Mouse (Mus musculus) intestine, embryonic 14.5 days (tissue): ENCODE data around the gene Anp32e. TPM values are rescaled to one million over a fixed set of nuclear protein-coding genes. Genes with fewer than 3 reads are reported as not detected.

Source experiments
- ATAC-seq: fragments of 200-750 bp; cut with Nextera tagmentation; replicated peaks from 2 replicates; pipeline ENCODE4 v1.8.0; 2017; ENCODE audit warnings: low read depth, moderate number of reproducible peaks, moderate TSS enrichment, moderate library complexity; ENCODE audit not compliant: low FRiP score, low TSS enrichment
- DNase-seq: peaks from one replicate; pipeline ENCODE4 v3.0.0-alpha.2; 2018; ENCODE audit warnings: low spot score
- H3K27ac ChIP-seq: fragments of 300-500 bp; sonication (generic); 2 replicates; pipeline ENCODE4 v1.5.1; 2014; ENCODE audit warnings: low read depth, mild to moderate bottlenecking, control low read depth
- H3K27me3 ChIP-seq: fragments of 300-500 bp; sonication (generic); replicated peaks from 2 replicates; pipeline ENCODE4 v1.6.1; 2014; ENCODE audit warnings: low read length, control low read depth; ENCODE audit not compliant: control insufficient read depth, insufficient read depth
- H3K36me3 ChIP-seq: fragments of 300-500 bp; sonication (generic); 2 replicates; pipeline ENCODE4 v1.6.1; 2014; ENCODE audit warnings: low read length, control low read depth; ENCODE audit not compliant: control insufficient read depth, insufficient read depth
- H3K4me1 ChIP-seq: fragments of 300-500 bp; sonication (generic); replicated peaks from 2 replicates; pipeline ENCODE4 v1.6.1; 2014; ENCODE audit warnings: low read length, control low read depth, mixed read lengths; ENCODE audit not compliant: control insufficient read depth, insufficient read depth
- H3K4me2 ChIP-seq: fragments of 300-500 bp; sonication (generic); 2 replicates; pipeline ENCODE4 v1.6.1; 2014; ENCODE audit warnings: low read length
- H3K4me3 ChIP-seq: fragments of 300-500 bp; sonication (generic); 2 replicates; pipeline ENCODE4 v1.5.1; 2014; ENCODE audit warnings: low read depth, low read length, control low read depth, mixed read lengths
- H3K9ac ChIP-seq: fragments of 300-500 bp; sonication (generic); 2 replicates; pipeline ENCODE4 v1.6.1; 2014; ENCODE audit warnings: mild to moderate bottlenecking, low read length
- H3K9me3 ChIP-seq: fragments of 300-500 bp; sonication (generic); 2 replicates; pipeline ENCODE4 v1.6.1; 2016; ENCODE audit warnings: low read length, control low read depth; ENCODE audit not compliant: control insufficient read depth
- WGBS: fragments of 180-500 bp; shearing (Covaris S2); extraction: QIAGEN DNeasy Blood & Tissue Kit; methylation state at CpG from one replicate; pipeline ENCODE4 v1.1.7; 2014; 5-methylcytosine and 5-hydroxymethylcytosine counted together
- polyA plus RNA-seq: library from polyadenylated mRNA; unstranded; fragments of >200 nt; fragmentation: Nextera tagmentation; extraction: Ambion mirVana; gene quantifications from 2 replicates; pipeline ENCODE4 v1.2.1, GENCODE M21; 2014

The Anp32e gene
- polyA plus RNA-seq, 1 experiment from 2014 or later: 54.3 TPM

GRCm38 (mm10) chr3:95985209-95986000, 56.4 kb downstream of the Anp32e start:
- H3K4me3 ChIP-seq: peak overlapping the region; percentile 12
- peak overlapping the region; percentile 35 for H3K4me2 ChIP-seq
- H3K9ac ChIP-seq: peak overlapping the region; percentile 5
- WGBS: 4% methylated on average over 12 of the region's 12 CpGs
- H3K27ac ChIP-seq: peak overlapping the region; percentile 92
- ATAC-seq (peak; percentile 93), DNase-seq (peak; percentile 78)
- H3K9me3 ChIP-seq: peaks cover 2% of the 10 kb centered on the region; the same call in 1 of the 2 replicates
- peaks cover 26% of the 10 kb centered on the region for H3K4me1 ChIP-seq
- H3K27me3 ChIP-seq: no peaks in the 10 kb centered on the region
- H3K36me3 ChIP-seq: peaks cover 30% of the 10 kb centered on the region

DNA sequence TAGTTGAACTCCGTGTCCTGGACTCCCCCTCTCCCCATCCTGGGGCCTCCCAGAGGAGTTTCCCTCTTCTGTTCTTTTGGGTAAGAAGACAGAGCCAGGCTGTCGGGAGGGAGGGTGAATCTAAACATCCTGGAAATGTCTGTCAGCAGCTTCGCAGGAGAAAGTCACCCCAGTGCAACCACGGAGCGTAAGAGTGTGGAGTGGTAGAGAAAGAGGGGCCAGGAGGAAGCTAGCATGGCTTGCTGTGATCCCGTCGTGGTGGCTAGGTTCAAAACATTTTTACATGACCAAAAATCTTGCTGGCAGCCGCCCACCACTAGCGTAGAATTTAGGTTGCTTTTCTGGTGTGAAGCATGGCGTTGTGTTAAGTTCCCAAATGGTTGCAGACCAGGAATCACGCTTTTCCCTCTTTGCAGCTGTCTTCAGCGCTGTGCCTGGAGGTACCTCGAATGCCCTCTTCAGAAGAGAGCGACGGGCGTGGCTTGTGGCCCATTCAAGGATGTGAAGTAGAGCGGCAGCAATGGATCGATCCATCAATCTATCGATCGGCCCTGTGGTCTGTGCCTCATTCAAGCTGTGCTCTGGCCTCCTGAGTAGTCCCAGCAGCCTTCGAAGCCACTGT, 57.1 kb downstream of the Anp32e start:
- peaks cover 37% of the 10 kb centered on the region for H3K36me3 ChIP-seq
- peak; percentile 80 for DNase-seq
- peaks cover 26% of the 10 kb centered on the region for H3K4me1 ChIP-seq
- no peaks in the 10 kb centered on the region for H3K27me3 ChIP-seq
- H3K4me3 ChIP-seq: peak overlapping the region; percentile 12
- H3K9me3 ChIP-seq: peaks cover 2% of the 10 kb centered on the region; the same call in 1 of the 2 replicates
- H3K27ac ChIP-seq: peak overlapping the region; percentile 92
- no peak; the same call in 1 of the 2 replicates for ATAC-seq
- peak overlapping the region; percentile 35 for H3K4me2 ChIP-seq
- 2% methylated on average over 21 of the region's 21 CpGs for WGBS
- peak overlapping the region; percentile 5 for H3K9ac ChIP-seq

- WGBS: 70% methylated on average over 4 of the region's 4 CpGs
- Histone ChIP-seq H3K27ac (peak overlapping the region; percentile 92), H3K36me3 (peaks cover 46% of the 10 kb centered on the region), H3K4me2 (no peak overlapping the region), H3K4me1 (peaks cover 26% of the 10 kb centered on the region), H3K9ac (no peak overlapping the region), H3K9me3 (peaks cover 2% of the 10 kb centered on the region; the same call in 1 of the 2 replicates), H3K27me3 (no peaks in the 10 kb centered on the region), H3K4me3 (no peak overlapping the region)
- DNase-seq: no peak
- no peak for ATAC-seq
Observed at GRCm38 (mm10) chr3:95986984-95987383, 57.9 kb downstream of the Anp32e start.

- Histone ChIP-seq H3K4me2 (no peak overlapping the region), H3K27ac (peak overlapping the region; percentile 92; the same call in 1 of the 2 replicates), H3K36me3 (peaks cover 52% of the 10 kb centered on the region), H3K4me3 (no peak overlapping the region), H3K27me3 (no peaks in the 10 kb centered on the region), H3K9me3 (peaks cover 2% of the 10 kb centered on the region; the same call in 1 of the 2 replicates), H3K4me1 (peaks cover 26% of the 10 kb centered on the region), H3K9ac (no peak overlapping the region)
- 67% methylated on average over 6 of the region's 6 CpGs for WGBS
- DNase-seq (no peak), ATAC-seq (no peak)
Observed at GRCm38 (mm10) chr3:95987386-95988110, 58.5 kb downstream of the Anp32e start.

DNA sequence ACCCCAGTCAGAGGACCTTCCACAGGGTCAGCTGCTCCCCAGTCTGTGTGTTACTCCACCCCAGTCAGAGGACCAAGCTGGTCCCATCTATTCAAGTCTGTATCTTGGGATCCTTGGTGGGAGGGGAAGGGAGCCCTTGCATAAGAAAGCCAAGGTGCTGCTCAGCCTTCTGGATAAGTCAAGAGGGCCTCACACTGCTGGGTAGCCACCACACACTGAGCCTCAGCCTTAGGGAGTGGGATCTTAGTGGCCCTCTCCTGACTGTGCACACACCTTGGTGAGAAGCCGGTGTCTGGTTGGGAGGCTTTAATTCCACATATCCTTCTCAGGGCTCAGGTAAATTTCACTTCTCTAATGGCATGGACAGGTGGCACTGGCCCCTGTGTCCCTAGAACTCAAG, 59.1 kb downstream of the Anp32e start:
- Histone ChIP-seq H3K4me3 (no peak overlapping the region), H3K27ac (0 out of 2 replicates have a peak overlapping the region, but pooled peaks have one; percentile 73), H3K27me3 (no peaks in the 10 kb centered on the region), H3K4me2 (no peak overlapping the region), H3K9ac (no peak overlapping the region), H3K4me1 (peaks cover 32% of the 10 kb centered on the region), H3K9me3 (peaks cover 2% of the 10 kb centered on the region; the same call in 1 of the 2 replicates), H3K36me3 (peaks cover 52% of the 10 kb centered on the region)
- ATAC-seq (no peak), DNase-seq (no peak)
- 93% methylated on average over 1 of the region's 1 CpGs for WGBS

DNA sequence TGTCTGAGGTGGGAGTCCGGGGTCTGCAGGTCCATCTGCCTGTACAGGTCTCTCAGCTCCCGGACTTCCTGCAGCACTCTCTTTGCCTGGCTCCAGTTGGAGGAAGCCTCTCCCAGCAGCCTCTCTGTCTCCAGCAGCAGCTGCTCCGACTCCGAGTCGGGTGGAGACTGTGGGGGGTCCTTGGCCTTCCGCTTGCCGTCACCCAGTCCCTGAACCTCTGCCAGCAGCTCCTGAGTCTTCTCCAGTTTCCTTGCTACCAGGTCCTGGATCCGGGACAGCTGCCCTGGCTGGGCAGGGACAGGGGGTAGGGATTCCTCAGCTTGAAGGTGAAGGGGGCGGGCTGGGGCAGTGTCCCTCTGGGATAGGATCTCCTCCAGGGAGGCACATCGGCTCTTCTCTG, 59.9 kb downstream of the Anp32e start:
- Histone ChIP-seq H3K4me3 (no peak overlapping the region), H3K9me3 (peaks cover 2% of the 10 kb centered on the region; the same call in 1 of the 2 replicates), H3K4me2 (no peak overlapping the region), H3K27me3 (no peaks in the 10 kb centered on the region), H3K27ac (peak overlapping the region; percentile 73), H3K4me1 (peaks cover 39% of the 10 kb centered on the region), H3K9ac (no peak overlapping the region), H3K36me3 (peaks cover 52% of the 10 kb centered on the region)
- peak; percentile 63 for DNase-seq
- 46% methylated on average over 10 of the region's 10 CpGs for WGBS
- ATAC-seq: no peak

DNA sequence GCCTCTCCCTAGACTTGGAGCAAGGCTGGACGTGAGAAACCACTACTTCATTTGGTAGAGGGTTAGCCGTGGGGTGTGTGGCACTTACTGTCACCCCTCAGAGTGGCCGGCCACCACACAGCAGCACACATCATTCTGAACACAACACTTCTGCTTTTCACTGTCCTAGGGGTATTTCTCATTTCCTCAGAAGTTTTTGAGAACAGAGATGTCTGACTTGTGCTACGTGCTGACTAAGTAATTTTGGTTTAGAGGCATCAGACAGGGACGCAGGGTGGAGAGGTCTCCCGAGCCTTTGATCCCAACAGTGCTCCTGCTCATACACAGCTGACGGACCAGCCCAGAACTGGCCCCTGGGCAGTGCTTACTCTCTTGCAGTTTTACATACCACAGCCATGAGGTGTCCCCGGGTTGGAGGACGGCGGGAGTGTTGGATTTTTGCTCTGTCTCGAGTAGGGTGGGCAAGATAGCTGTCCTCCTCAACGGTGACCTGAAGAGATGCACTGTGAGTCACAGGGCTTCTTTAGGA, 61.4 kb downstream of the Anp32e start:
- 84% methylated on average over 12 of the region's 12 CpGs for WGBS
- H3K27ac ChIP-seq: 0 out of 2 replicates have a peak overlapping the region, but pooled peaks have one; percentile 9
- peaks cover 38% of the 10 kb centered on the region for H3K4me1 ChIP-seq
- DNase-seq: no peak
- no peak overlapping the region for H3K4me2 ChIP-seq
- H3K9me3 ChIP-seq: no peaks in the 10 kb centered on the region
- H3K36me3 ChIP-seq: peaks cover 52% of the 10 kb centered on the region
- H3K9ac ChIP-seq: no peak overlapping the region
- H3K4me3 ChIP-seq: no peak overlapping the region
- ATAC-seq: no peak
- H3K27me3 ChIP-seq: no peaks in the 10 kb centered on the region

- ATAC-seq (no peak), DNase-seq (no peak)
- Histone ChIP-seq H3K36me3 (peaks cover 45% of the 10 kb centered on the region), H3K4me3 (peak overlapping the region; percentile 72), H3K27me3 (no peaks in the 10 kb centered on the region), H3K27ac (peak overlapping the region; percentile 98; the same call in 1 of the 2 replicates), H3K9me3 (no peaks in the 10 kb centered on the region), H3K4me2 (peak overlapping the region; percentile 62), H3K9ac (peak overlapping the region; percentile 95; the same call in 1 of the 2 replicates), H3K4me1 (peaks cover 31% of the 10 kb centered on the region)
- 43% methylated on average over 4 of the region's 5 CpGs for WGBS
Observed at GRCm38 (mm10) chr3:95992990-95993603, 64.1 kb downstream of the Anp32e start.
